Mouse (Mus musculus) heart, adult 2 months (tissue): Measurements from ENCODE around the gene Tom1.

Experiments
- CTCF ChIP-seq: fragments of 200-600 bp; IDR thresholded peaks from 2 replicates; pipeline ENCODE4 v1.8.1; 2022; ENCODE audit warnings: antibody characterized with exemption, mild to moderate bottlenecking, moderate library complexity
- EP300 ChIP-seq: fragments of 200-500 bp; IDR thresholded peaks from 2 replicates; pipeline ENCODE4 v1.6.1; 2011; ENCODE audit warnings: low read depth, low read length, control low read depth; ENCODE audit not compliant: insufficient read depth
- POLR2A ChIP-seq: fragments of 200-500 bp; IDR thresholded peaks from 2 replicates; pipeline ENCODE4 v1.6.1; 2011; ENCODE audit warnings: mild to moderate bottlenecking, low read depth, low read length, control low read depth; ENCODE audit not compliant: insufficient read depth

- TF ChIP-seq POLR2A (no peak), EP300 (no peak), CTCF (no peak)
Measured at GRCm38 (mm10) chr8:75032961-75033360, 544 bp upstream of the Tom1 start.
